Mouse (Mus musculus) heart, postnatal 36 days (tissue): ENCODE results near the gene Epb41l1. TPM values are rescaled to one million over a fixed set of nuclear protein-coding genes. Genes with fewer than 3 reads are reported as not detected.
A peak's percentile ranks its signal among the peaks of the same experiment; 100 is the strongest.

Source experiments
- DNase-seq, 2 experiments: peaks; one replicate each; pipeline ENCODE4 v3.0.0; 2021 to 2022
- intact Hi-C: fragments of 180-260 bp; cut with DNase I; formaldehyde crosslinking; loops from one replicate; pipeline ENCODE4 v1.15.1; 2025
- microRNA-seq, 2 experiments: library from miRNA; unstranded; fragments of <30 nt; microRNA quantifications; one replicate each; pipeline ENCODE4 v1.2.0; 2021; ENCODE audit warnings: borderline number of aligned reads in 2 of 2
- total RNA-seq, 2 experiments: library from RNA; stranded (reverse); gene quantifications; 2 replicates each; pipeline ENCODE4 v1.2.3; 2021

The Epb41l1 gene
- total RNA-seq, 2 experiments from 2014 or later, result 6.3 to 9.1 TPM

- intact Hi-C loops, result loop anchor here (2.0 kb wide), 2 partner anchors 43 to 121 kb away; no protein-coding TSS in a partner anchor
- peak; percentile 24 to 32 for DNase-seq
These were observed 163.6 kb downstream of the Epb41l1 start for GRCm38 (mm10) chr2:156584154-156584796.

GRCm38 (mm10) chr2:156584797-156585471 lies 164.2 kb downstream of the Epb41l1 start:
- peak; percentile 23 to 61 for DNase-seq
- intact Hi-C loops, result loop anchor here (2.0 kb wide), 2 partner anchors 42 to 120 kb away; no protein-coding TSS in a partner anchor

- intact Hi-C loops, result no loop called here
- DNase-seq, result no peak
These were observed 168.8 kb downstream of the Epb41l1 start for GRCm38 (mm10) chr2:156589481-156589880.

Small RNA genes within 50 kb of the gene (microRNA-seq; reads per million reads assigned to microRNA genes)
- gene Gm22758, result 0 reads per million in 2 experiments

Other genes starting within 250 kb of the Epb41l1 start
- gene Rbm39, start 240.7 kb upstream of the Epb41l1 start, total RNA-seq, result 100 to 1,000 TPM; 143 to 146 TPM
- gene Phf20, start 224.4 kb upstream of the Epb41l1 start, total RNA-seq, result 10 to 100 TPM; 19.3 to 23.8 TPM
- 1 to 10 TPM in 1 of 2 experiments, under 1 TPM in 1; 0.98 to 1.1 TPM for gene Cnbd2, start 108.6 kb upstream of the Epb41l1 start, total RNA-seq
- 10 to 100 TPM; 83.0 to 88.0 TPM for gene Scand1, start 108.2 kb upstream of the Epb41l1 start, total RNA-seq
- 10 to 100 TPM; 22.1 to 28.0 TPM for gene Aar2, start 126.7 kb downstream of the Epb41l1 start, total RNA-seq
- gene Dlgap4, start 192.8 kb downstream of the Epb41l1 start, total RNA-seq, result 10 to 100 TPM; 35.5 to 38.2 TPM